Mouse (Mus musculus) C2C12 (cell line): ENCODE results near the gene Tbx1. TPM values are rescaled to one million over a fixed set of nuclear protein-coding genes. Genes with fewer than 3 reads are reported as not detected.

Source experiments
- H3K27me3 ChIP-seq: one replicate; pipeline ENCODE4 v1.6.1; 2011; ENCODE audit not compliant: control insufficient read depth, insufficient read depth, insufficient read length
- H3K36me3 ChIP-seq: one replicate; pipeline ENCODE4 v1.6.1; 2011; ENCODE audit not compliant: control insufficient read depth, insufficient read depth
- H3K4me3 ChIP-seq: one replicate; pipeline ENCODE4 v1.5.1; 2011; ENCODE audit warnings: mild to moderate bottlenecking, control low read depth; ENCODE audit not compliant: poor library complexity, insufficient read depth, severe bottlenecking
- H3K79me2 ChIP-seq: one replicate; pipeline ENCODE4 v1.6.1; 2011; ENCODE audit not compliant: control insufficient read depth, insufficient read depth
- H3K79me3 ChIP-seq: one replicate; pipeline ENCODE4 v1.6.1; 2011; ENCODE audit warnings: low read depth, control low read depth
- H3ac ChIP-seq: one replicate; pipeline ENCODE3; 2011; ENCODE audit warnings: low read depth; ENCODE audit not compliant: control insufficient read depth, insufficient read length
- CEBPB ChIP-seq: IDR thresholded peaks from one replicate; pipeline ENCODE4 v1.6.1; 2011; ENCODE audit warnings: low read depth, mild to moderate bottlenecking, control low read depth, moderate library complexity
- CTCF ChIP-seq: IDR thresholded peaks from one replicate; pipeline ENCODE4 v1.5.1; 2011; ENCODE audit not compliant: control insufficient read depth, insufficient read depth, insufficient read length
- FOSL1 ChIP-seq: IDR thresholded peaks from one replicate; pipeline ENCODE4 v1.8.0; 2011; ENCODE audit warnings: mild to moderate bottlenecking, low read length; ENCODE audit not compliant: poor library complexity, insufficient read depth, severe bottlenecking
- MAX ChIP-seq: IDR thresholded peaks from one replicate; pipeline ENCODE4 v1.6.1; 2011; ENCODE audit warnings: mild to moderate bottlenecking, control low read depth
- MYOD1 ChIP-seq: IDR thresholded peaks from one replicate; pipeline ENCODE4 v1.6.1; 2011; ENCODE audit warnings: low read depth; ENCODE audit not compliant: control insufficient read depth, insufficient read length
- MYOG ChIP-seq: IDR thresholded peaks from one replicate; pipeline ENCODE4 v1.6.1; 2011; ENCODE audit not compliant: control insufficient read depth, insufficient read length; ENCODE audit errors: extremely low read depth
- USF1 ChIP-seq: IDR thresholded peaks from one replicate; pipeline ENCODE4 v1.6.1; 2011; ENCODE audit warnings: low read depth, mild to moderate bottlenecking, control low read depth, moderate library complexity
- polyA plus RNA-seq: library from polyadenylated mRNA; unstranded; fragments of >200 nt; fragmentation: generic; extraction: Trizol; gene quantifications from one replicate; pipeline ENCODE4 v1.2.1, GENCODE M21; 2012; ENCODE audit warnings: missing spikeins

The Tbx1 gene
- polyA plus RNA-seq, 1 experiment: 12.1 TPM

GRCm38 (mm10) chr16:18580389-18580788 is 10.1 kb downstream of the Tbx1 start:
- peaks cover 2% of the 10 kb centered on the region for H3K79me3 ChIP-seq
- H3K79me2 ChIP-seq: peaks cover 11% of the 10 kb centered on the region
- H3K4me3 ChIP-seq: no peak overlapping the region
- no peak overlapping the region for H3ac ChIP-seq
- TF ChIP-seq USF1 (no peak), MYOD1 (no peak), MYOG (no peak), CEBPB (no peak), FOSL1 (no peak), CTCF (no peak)
- no peaks in the 10 kb centered on the region for H3K27me3 ChIP-seq
- peaks cover 22% of the 10 kb centered on the region for H3K36me3 ChIP-seq

- Histone ChIP-seq H3K36me3 (peaks cover 9% of the 10 kb centered on the region), H3ac (no peak overlapping the region), H3K79me2 (no peaks in the 10 kb centered on the region), H3K4me3 (no peak overlapping the region), H3K27me3 (no peaks in the 10 kb centered on the region), H3K79me3 (no peaks in the 10 kb centered on the region)
- TF ChIP-seq CTCF: no peak
- TF ChIP-seq FOSL1: no peak
Observed at GRCm38 (mm10) chr16:18577599-18578160, 12.8 kb downstream of the Tbx1 start.

GRCm38 (mm10) chr16:18577071-18577470 is 13.4 kb downstream of the Tbx1 start:
- H3K27me3 ChIP-seq: no peaks in the 10 kb centered on the region
- H3K4me3 ChIP-seq: no peak overlapping the region
- peaks cover 9% of the 10 kb centered on the region for H3K36me3 ChIP-seq
- no peaks in the 10 kb centered on the region for H3K79me3 ChIP-seq
- H3ac ChIP-seq: no peak overlapping the region
- TF ChIP-seq MYOG: no peak
- TF ChIP-seq CTCF: no peak
- no peak for TF ChIP-seq MYOD1
- TF ChIP-seq FOSL1: no peak
- TF ChIP-seq USF1: no peak
- no peak for TF ChIP-seq CEBPB
- no peak for TF ChIP-seq MAX
- no peaks in the 10 kb centered on the region for H3K79me2 ChIP-seq

GRCm38 (mm10) chr16:18574196-18574595 is 16.3 kb downstream of the Tbx1 start:
- Histone ChIP-seq H3K79me2 (no peaks in the 10 kb centered on the region), H3K27me3 (no peaks in the 10 kb centered on the region), H3ac (no peak overlapping the region), H3K79me3 (no peaks in the 10 kb centered on the region), H3K36me3 (no peaks in the 10 kb centered on the region), H3K4me3 (no peak overlapping the region)
- TF ChIP-seq MYOD1: no peak
- TF ChIP-seq CTCF: no peak
- no peak for TF ChIP-seq MAX
- no peak for TF ChIP-seq CEBPB
- no peak for TF ChIP-seq USF1
- TF ChIP-seq FOSL1: no peak
- TF ChIP-seq MYOG: no peak

GRCm38 (mm10) chr16:18568599-18568998 is 21.9 kb downstream of the Tbx1 start:
- Histone ChIP-seq H3K4me3 (no peak overlapping the region), H3K79me3 (no peaks in the 10 kb centered on the region), H3K79me2 (no peaks in the 10 kb centered on the region), H3K27me3 (no peaks in the 10 kb centered on the region), H3K36me3 (no peaks in the 10 kb centered on the region), H3ac (no peak overlapping the region)
- TF ChIP-seq MYOG: no peak
- TF ChIP-seq USF1: no peak
- no peak for TF ChIP-seq CTCF
- no peak for TF ChIP-seq FOSL1
- no peak for TF ChIP-seq CEBPB
- TF ChIP-seq MAX: no peak
- no peak for TF ChIP-seq MYOD1

GRCm38 (mm10) chr16:18564472-18564871 is 26.0 kb downstream of the Tbx1 start:
- Histone ChIP-seq H3K27me3 (no peaks in the 10 kb centered on the region), H3K79me3 (no peaks in the 10 kb centered on the region), H3K4me3 (no peak overlapping the region)

More at GRCm38 (mm10) chr16:18564472-18564871, 26.0 kb downstream of the Tbx1 start:
- no peaks in the 10 kb centered on the region for H3K36me3 ChIP-seq
- TF ChIP-seq CTCF (no peak), CEBPB (no peak), MYOG (no peak), MYOD1 (no peak), FOSL1 (no peak), MAX (no peak), USF1 (no peak)
- H3ac ChIP-seq: no peak overlapping the region
- no peaks in the 10 kb centered on the region for H3K79me2 ChIP-seq
